Mouse (Mus musculus) testis, postnatal 10 days (tissue): ENCODE measurements at regions not wholly inside any gene's neighbourhood (a gene's known extent, or its start where the extent isn't known, plus 50 kb on each side); places are given as distances from the start of the nearest gene placed in this dataset.

Source experiments
- DNase-seq: peaks from one replicate; pipeline ENCODE4 v3.0.0; 2021; ENCODE audit warnings: low spot score

DNA sequence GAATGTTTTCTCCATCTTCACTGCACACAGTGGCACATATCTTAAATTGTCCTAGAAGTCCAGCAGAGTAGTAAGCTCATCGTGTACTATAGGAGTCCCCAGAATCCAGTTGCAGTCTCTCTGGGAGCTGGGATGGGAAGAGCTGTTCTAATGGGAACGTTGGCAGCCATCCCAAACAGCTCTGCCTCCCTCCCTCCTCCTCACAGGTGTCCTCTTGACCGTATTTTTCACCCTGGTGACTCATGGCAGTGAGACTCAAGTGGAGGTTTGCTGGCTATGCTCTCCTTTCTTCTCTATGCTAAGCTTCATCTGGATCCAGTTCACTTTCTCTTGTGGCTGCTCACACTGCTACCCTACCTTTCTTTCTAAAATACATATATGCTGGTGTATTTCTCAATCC lies 109.2 kb upstream of the Sash1 start:
- DNase-seq = no peak

DNA sequence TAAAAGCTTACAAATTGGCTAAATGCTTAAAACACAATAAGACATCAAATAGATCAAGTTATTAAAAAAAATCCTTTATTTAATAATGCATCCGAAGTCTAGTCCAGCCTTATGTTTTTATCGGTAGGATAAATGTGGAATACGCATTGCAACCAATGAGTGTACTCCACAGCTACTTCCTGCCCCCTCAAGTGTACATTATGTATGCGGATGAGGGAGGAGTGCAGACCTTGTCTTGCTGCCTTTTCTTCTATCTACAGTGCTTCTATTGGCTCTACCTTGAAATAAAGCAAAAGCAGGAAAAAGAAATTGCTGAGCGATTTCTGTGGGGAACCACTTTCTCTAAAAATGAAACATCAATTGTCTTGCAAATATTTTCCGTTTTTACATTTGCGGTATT lies 100.5 kb upstream of the Sash1 start:
- DNase-seq = no peak

DNA sequence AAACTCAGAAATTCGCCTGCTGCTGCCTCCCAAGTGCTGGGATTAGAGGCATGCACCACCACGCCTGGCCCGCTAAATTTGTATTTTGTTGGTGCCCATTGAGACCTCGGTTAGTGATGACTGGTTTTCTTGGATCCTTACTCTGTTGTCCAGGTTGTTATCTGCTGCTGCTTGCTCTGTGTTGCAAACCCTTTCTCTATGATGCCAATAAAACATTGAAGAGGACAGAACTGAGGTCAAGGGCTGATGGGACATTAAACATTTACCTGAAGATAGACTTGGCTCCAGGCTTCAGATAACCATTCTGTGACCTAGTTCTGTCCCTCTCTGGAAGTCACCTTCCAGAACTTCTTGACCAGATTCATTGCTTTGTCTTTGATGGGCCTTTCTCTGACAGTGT lies 97.5 kb upstream of the Sash1 start:
- no peak for DNase-seq

DNA sequence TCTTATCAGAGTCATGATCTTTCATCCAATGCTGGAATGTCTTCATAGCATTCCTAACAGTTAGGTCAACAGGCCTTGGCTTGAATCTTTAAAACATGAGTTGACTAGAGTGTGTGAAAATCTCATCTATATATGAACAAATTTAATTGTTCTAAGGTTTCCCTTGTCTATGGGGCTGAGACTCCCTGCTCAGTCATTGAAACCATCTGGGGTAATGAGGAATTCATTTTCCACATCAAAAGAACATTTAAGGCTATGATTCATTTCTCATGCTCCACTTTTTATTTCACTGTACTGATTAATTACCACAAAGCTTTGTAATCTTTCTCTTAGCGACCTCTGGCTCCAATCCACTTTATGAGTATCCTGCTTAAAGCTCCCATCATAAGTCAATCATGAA lies 94.7 kb upstream of the Sash1 start:
- DNase-seq = no peak

DNA sequence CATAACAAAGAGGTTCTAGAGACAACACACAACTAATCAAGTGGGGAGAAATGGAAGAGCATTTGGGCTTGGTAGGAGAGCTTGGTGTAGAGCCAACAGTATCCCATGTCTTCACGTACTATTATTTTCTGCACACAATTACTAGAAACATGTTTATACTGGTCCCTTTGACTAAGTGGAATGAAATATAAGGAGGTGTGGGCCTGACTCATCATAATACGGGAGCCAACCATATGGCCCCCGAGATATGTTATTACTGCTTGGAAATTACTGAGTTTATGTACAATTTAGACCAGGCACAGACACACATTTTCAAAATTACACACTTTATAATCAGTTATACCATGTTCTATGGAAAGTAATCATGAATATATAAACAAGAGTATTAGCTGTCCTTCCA lies 92.7 kb upstream of the Sash1 start:
- no peak for DNase-seq

DNA sequence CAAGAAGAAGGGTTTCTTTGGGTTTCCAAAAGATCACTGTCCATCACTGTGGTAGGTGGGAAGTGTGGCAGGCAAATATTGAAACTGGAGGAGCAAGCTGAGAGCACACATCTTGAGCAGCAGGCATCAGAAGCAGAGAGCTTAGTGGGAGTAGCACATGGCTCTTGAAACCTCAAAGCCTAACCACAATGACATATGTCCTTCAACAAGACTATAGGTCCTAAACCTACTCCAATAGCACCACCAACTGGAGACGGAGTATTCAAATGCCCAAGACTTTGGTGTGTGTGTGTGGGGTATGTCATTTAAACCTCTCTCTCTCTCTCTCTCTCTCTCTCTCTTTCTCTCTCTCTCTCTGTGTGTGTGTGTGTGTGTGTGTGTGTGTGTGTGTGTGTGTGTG lies 88.1 kb upstream of the Sash1 start:
- DNase-seq = no peak

DNA sequence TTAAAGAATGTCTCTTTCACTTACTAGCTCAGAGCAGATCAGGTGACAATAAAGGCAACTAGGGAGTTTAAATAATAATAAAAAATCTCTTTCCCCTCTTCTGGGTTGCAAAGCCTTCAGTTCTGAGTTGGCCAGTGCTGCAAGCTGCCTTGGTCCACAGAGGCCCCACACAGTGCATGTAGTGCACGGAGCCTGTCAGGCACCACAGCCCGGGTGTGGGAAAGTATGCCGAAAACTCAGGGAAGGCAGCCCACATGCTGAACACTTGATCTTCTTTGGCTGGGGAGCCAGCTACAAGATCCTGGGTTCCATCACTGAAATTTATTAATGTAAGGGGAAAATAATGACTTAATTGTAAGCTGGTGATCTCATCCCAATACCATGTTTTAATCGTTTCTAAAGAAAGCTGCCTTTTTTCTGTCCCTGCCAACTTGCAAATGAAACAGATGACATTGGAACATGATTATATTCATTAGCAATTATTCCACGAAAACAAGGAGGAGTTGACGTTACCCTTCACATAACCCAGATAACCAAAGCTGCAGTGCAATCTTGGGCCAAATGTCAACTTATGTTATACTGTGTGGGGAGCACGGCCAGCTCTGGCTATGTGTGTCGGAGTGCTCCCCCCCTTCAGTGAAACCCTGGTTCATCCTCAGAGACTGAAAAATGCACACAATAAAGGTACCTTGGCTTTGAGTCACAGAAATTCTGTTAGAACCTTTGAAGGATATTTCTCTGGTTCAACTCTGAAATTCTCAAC lies 87.1 kb upstream of the Sash1 start:
- no peak for DNase-seq

GRCm38 (mm10) chr10:8970807-8971206 lies 84.9 kb upstream of the Sash1 start:
- DNase-seq = no peak

GRCm38 (mm10) chr10:8969586-8969985 lies 83.7 kb upstream of the Sash1 start:
- no peak for DNase-seq

DNA sequence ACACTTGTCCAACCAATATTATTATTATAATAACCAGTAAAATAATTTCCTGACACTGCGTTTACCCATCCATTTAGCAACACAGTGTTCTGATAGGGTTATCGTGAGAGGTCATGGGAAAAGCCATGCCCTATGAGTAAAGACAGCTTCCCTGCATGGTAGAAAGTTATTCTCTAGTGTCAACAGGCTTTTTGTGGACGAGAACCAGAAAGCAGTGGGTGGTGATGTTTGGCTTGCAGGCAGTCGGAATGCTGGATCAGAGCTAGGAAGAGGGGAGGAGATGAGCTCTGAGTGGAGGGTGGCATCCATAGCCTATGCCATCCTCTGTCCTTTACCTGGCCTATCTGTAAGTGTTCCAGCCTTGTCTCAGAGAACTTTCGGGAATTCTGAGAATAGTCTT lies 83.1 kb upstream of the Sash1 start:
- no peak for DNase-seq

DNA sequence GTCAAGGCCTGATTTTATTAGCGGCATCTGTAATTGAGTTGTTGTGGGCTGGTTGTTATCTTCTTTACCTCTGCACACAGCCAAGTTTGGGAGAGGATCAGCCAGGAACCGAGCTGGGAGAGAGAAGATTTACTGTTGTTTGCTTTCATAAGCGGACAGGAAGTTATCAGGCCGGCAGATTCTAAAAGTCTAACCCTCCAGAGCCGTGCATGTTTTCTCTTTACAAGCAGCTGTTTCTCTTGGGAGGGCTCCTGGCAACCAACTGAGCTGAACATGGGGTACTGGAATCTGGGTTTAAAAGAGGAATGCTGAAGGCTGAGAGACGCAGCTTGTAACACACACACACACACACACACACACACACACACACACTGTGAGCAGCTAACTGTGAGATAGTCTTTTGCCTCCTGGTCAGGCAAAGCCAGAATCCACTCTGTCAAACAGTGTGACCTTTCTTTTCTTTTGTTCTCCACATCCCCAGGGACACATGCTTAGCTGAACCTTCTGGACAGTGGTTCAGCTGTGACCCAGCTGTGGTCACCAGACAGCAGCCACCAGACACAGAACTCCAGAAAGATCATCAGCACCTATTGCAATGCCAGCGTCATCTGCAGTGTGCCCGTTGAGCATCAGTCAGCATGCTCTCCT lies 82.5 kb upstream of the Sash1 start:
- DNase-seq = peak; percentile 57

DNA sequence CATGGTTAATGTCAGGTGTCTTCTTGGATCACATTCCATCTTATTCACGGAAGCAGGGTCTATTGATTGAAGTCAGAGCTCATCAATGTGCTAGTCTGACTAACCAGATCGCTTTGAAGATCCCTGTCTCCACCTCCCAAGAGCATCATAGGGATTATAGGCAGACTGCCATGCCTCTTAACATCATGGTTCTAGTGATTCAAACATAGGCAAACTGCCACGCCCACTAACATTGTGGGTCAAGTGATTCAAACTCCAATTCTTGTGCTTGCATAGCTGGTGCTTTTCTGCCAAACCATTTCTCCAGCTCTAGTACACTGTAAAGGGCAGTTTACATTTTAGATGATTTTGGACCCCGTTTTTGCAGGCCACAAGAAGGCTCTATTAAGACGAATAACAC lies 77.1 kb upstream of the Sash1 start:
- no peak for DNase-seq

DNA sequence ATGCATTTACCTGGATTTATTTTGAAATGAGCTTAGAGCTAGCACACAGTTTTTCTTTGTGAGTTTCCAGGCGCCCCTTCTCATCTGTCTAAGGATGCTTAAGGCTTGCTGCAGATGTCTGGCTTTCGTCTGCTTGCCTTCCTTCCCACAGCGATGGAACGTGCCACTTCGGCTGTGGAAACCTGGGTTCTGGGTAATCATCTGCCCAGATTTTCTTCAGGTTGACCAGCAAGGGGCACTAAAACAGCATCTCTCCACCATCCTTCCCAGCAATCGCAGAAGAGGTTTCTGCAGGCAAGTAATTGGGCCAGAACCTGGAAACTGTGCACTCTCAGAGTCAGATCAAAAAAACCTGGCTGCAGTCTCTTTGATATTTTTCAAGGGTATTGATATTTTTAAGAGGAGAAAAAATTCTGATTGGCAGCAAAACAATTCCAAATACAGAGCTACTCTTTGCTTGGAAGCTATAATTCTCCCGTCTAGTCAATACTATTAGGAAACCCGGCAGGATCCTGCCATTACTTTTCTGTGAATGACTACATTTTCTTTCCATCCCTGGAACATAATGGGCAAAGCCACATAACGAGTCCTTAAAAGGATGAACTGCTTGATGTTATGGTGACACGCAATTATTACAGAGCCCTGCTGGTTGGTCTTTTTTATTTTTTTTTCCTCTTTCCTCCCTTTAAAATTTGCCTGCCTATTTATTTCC lies 75.2 kb upstream of the Sash1 start:
- DNase-seq = no peak

DNA sequence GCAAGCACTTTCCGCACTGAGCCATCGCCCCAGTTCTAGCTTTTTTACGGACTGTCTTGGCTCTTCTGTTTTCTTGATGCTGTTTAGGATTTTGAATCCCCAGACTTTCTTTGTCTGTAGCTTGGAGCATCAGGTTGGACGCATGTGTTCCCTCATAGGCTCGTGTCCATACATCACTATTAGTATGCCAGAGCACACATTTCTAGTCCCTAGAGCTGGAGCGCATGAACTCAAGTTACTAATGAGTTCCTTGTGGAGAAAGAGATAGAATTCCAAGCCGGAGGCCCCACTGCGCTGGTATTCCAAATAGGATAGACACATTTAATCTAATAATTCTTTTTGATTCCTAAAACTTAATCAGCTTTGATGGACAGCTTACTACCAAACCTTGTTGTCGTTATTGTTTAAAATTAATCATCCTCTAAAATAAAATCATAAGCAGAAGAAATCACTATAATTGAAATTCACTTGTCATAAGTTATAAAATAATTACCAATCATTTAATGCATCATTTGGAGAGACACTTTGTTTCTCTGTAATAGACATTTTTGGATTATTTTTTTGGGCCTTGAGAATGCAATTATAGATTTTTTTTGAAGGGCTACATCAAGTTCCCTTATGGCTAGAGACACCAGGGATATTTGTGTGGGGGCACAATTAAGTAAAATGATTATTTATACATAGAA lies 74.5 kb upstream of the Sash1 start:
- no peak for DNase-seq

DNA sequence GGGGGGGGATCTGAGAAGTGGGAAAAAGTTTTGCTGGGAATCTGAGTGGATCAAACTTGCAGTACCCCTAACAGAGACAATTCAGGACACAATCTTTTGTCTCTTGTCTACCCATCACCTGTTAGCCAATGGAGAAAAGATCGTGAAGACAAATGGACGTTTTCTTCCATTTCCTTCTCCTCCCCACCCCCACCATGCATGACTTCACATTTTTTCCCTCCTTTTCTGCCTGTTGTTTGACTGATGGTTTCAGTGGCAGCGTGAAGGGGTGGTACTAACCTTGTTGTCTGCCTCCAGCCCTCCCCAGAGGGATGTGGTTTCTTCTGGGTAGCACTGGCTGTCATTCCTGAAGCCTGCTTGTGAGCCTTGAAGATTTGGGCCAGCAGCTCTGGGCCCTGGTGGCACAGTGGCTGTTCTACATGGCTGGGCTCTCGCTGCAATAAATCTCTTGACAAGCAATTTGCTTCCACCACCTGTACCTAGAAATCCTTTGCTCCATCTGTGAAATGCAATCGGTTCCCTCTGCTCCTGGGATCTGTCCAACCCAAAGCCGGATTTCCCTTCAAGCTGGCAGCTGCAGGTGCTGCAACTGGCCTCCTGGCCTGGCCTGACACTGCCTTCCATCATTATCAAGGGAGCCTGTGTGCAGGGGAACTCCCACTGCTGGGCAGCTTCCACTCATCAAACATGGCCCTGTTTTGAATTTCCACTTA lies 69.8 kb upstream of the Sash1 start:
- no peak for DNase-seq

- DNase-seq = no peak
Measured at GRCm38 (mm10) chr10:8954003-8954402, 68.1 kb upstream of the Sash1 start.

DNA sequence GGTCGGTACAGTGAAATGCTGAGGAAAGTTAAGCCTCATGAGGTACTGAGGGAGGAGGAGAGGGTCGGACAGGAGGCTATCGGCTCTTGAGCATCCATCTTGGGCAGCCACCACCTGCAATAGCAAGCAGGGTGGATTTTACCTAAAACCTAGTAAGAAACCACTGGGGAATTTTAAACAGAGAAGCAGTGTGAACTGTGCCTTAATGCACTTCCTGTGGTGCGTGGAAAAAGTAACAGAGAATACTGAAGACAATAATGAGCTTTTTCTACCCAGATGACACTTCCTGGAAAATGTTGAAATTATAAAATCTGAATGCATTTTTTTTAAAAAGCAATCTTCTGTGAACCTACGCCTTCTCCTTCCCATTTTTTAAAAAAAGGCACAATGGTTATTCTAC lies 67.1 kb upstream of the Sash1 start:
- no peak for DNase-seq

GRCm38 (mm10) chr10:8951937-8952336 lies 66.1 kb upstream of the Sash1 start:
- DNase-seq = no peak

GRCm38 (mm10) chr10:8951236-8951825 lies 65.5 kb upstream of the Sash1 start:
- DNase-seq = peak; percentile 45

GRCm38 (mm10) chr10:8948227-8948626 lies 62.4 kb upstream of the Sash1 start:
- no peak for DNase-seq

- no peak for DNase-seq
Measured at GRCm38 (mm10) chr10:8945195-8945751, 59.4 kb upstream of the Sash1 start.
